Mouse (Mus musculus): ENCODE results near the gene 1600002K03Rik.

GRCm38 (mm10) chr10:80162243-80162608 lies 10.5 kb upstream of the 1600002K03Rik start:
- TF ChIP-seq POLR2A (IDR thresholded peaks at IDR 0.05; ENCODE audit: insufficient read depth, low read depth, low read length) (no peak), CTCF (IDR thresholded peaks at IDR 0.05) (no peak)
